Mouse (Mus musculus) forebrain, embryonic 12.5 days (tissue): ENCODE data around the gene Mrpl17. TPM values are rescaled to one million over a fixed set of nuclear protein-coding genes. Genes with fewer than 3 reads are reported as not detected.

Experiments used
- ATAC-seq: fragments of 200-750 bp; cut with Nextera tagmentation; 2 replicates; pipeline ENCODE4 v1.8.0; 2017; ENCODE audit warnings: moderate TSS enrichment; ENCODE audit not compliant: low FRiP score
- H3K27ac ChIP-seq: fragments of 300-500 bp; sonication (generic); 2 replicates; pipeline ENCODE4 v1.5.1; 2016; ENCODE audit warnings: mild to moderate bottlenecking
- H3K27me3 ChIP-seq: fragments of 300-500 bp; sonication (generic); 2 replicates; pipeline ENCODE4 v1.6.1; 2016; ENCODE audit warnings: mild to moderate bottlenecking
- H3K36me3 ChIP-seq: fragments of 300-500 bp; sonication (generic); replicated peaks from 2 replicates; pipeline ENCODE4 v1.6.1; 2016; ENCODE audit warnings: mild to moderate bottlenecking
- H3K4me1 ChIP-seq: fragments of 300-500 bp; sonication (generic); 2 replicates; pipeline ENCODE4 v1.6.1; 2016
- H3K4me2 ChIP-seq: fragments of 300-500 bp; sonication (generic); 2 replicates; pipeline ENCODE4 v1.6.1; 2016; ENCODE audit warnings: mild to moderate bottlenecking, moderate library complexity
- H3K4me3 ChIP-seq: fragments of 300-500 bp; sonication (generic); replicated peaks from 2 replicates; pipeline ENCODE4 v1.5.1; 2016; ENCODE audit warnings: mild to moderate bottlenecking
- H3K9ac ChIP-seq: fragments of 300-500 bp; sonication (generic); 2 replicates; pipeline ENCODE4 v1.6.1; 2016; ENCODE audit warnings: mild to moderate bottlenecking
- H3K9me3 ChIP-seq: fragments of 300-500 bp; sonication (generic); 2 replicates; pipeline ENCODE4 v1.6.1; 2016
- WGBS: fragments of 180-500 bp; shearing (Covaris S2); methylation state at CpG from one replicate; pipeline ENCODE4 v1.1.7; 2016; 5-methylcytosine and 5-hydroxymethylcytosine counted together
- polyA plus RNA-seq: library from polyadenylated mRNA; unstranded; fragments of >200 nt; fragmentation: Nextera tagmentation; extraction: Ambion mirVana; gene quantifications from 2 replicates; pipeline ENCODE4 v1.2.1, GENCODE M21; 2016

The Mrpl17 gene
- polyA plus RNA-seq, 1 experiment from 2014 or later = 231 TPM

DNA sequence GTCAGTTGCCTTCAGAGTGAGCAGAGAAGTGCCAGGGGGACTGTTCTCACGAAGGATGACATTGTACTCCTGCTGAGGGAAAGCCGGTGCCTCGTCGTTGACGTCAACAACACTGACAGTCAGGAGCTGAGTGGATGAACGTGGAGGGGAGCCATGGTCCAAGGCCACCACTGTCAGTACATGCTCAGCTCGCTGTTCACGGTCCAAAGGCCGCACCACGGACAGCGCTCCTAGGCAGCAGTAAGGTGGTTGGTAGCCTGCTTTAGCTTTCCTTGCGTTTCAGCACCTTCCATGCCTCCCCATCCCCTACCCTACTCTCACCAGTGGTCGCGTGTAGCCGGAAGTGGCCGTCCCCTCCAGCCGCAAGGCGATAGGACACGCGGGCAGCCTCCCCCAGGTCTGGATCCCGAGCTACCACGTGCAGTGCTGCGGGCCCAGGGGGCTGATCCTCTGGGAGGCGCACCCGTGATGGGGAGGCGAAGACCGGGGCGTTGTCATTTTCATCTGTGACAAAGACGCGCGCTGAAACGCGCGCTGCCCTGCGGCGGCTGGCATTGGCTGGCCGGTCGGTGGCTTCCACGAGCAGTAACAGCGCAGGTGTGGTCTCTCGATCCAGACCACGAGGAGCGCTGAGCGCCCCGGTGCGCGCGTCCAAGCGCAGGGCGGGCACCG lies 49.0 kb downstream of the Mrpl17 start:
- 0 out of 2 replicates have a peak, but pooled peaks have one; percentile 17 for ATAC-seq
- H3K4me1 ChIP-seq = 0 out of 2 replicates have a peak, but pooled peaks cover 2% of the 10 kb centered on the region
- H3K9me3 ChIP-seq = no peaks in the 10 kb centered on the region
- H3K36me3 ChIP-seq = peaks cover 88% of the 10 kb centered on the region
- H3K4me3 ChIP-seq = no peak overlapping the region
- no peak overlapping the region for H3K9ac ChIP-seq
- peaks cover 39% of the 10 kb centered on the region for H3K27me3 ChIP-seq
- H3K27ac ChIP-seq = no peak overlapping the region
- 17% methylated on average over 51 of the region's 51 CpGs for WGBS
- H3K4me2 ChIP-seq = peak overlapping the region; percentile 8; the same call in 1 of the 2 replicates

DNA sequence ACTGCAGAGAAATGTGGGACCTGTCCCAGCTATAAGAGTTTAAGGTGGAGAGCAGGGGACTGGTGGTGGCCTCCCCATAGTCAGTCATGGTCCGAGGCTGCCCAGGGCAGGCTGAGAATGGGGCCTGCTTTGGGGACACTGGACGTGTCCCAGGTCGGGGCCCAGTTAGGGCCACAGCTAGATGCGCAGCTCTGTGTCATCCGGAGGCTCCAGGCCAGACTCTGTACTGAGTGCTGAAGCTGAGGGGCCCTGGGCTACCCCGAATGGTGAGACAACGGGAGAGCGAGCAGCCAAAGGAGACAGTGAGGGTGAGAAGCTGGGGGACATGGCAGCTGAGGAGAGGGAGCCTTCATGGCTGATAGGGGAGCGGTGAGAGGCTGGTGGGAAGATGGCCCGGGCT lies 57.6 kb downstream of the Mrpl17 start:
- no peak for ATAC-seq
- H3K4me2 ChIP-seq = no peak overlapping the region
- H3K9ac ChIP-seq = no peak overlapping the region
- no peaks in the 10 kb centered on the region for H3K9me3 ChIP-seq
- WGBS = 91% methylated on average over 10 of the region's 10 CpGs
- peaks cover 17% of the 10 kb centered on the region for H3K4me1 ChIP-seq
- peaks cover 67% of the 10 kb centered on the region for H3K36me3 ChIP-seq
- H3K27ac ChIP-seq = no peak overlapping the region
- H3K27me3 ChIP-seq = no peaks in the 10 kb centered on the region
- H3K4me3 ChIP-seq = no peak overlapping the region

Other genes with a start within 250 kb of the Mrpl17 start
- 149 and 160 TPM in 2 replicates for gene Apbb1, start 229.4 kb downstream of the Mrpl17 start, polyA plus RNA-seq
- 0.17 and 0.29 TPM in 2 replicates for gene Hpx, start 211.0 kb downstream of the Mrpl17 start, polyA plus RNA-seq
- gene Trim3, start 177.5 kb downstream of the Mrpl17 start, polyA plus RNA-seq = 50.6 and 51.2 TPM in 2 replicates
- 126 and 142 TPM in 2 replicates for gene Timm10b, start 171.0 kb downstream of the Mrpl17 start, polyA plus RNA-seq
- 72.2 and 73.8 TPM in 2 replicates for gene Arfip2, start 170.7 kb downstream of the Mrpl17 start, polyA plus RNA-seq
- 2.5 and 15.7 TPM in 2 replicates for gene Gm45799, start 170.5 kb downstream of the Mrpl17 start, polyA plus RNA-seq
- 0.85 and 0.96 TPM in 2 replicates for gene Dnhd1, start 160.3 kb downstream of the Mrpl17 start, polyA plus RNA-seq
- 184 and 187 TPM in 2 replicates for gene Ilk, start 74.5 kb downstream of the Mrpl17 start, polyA plus RNA-seq
- 39.5 and 41.5 TPM in 2 replicates for gene Rrp8, start 73.7 kb downstream of the Mrpl17 start, polyA plus RNA-seq
- gene Taf10, start 66.7 kb downstream of the Mrpl17 start, polyA plus RNA-seq = 145 and 170 TPM in 2 replicates
- 45.8 and 48.3 TPM in 2 replicates for gene Tpp1, start 58.9 kb downstream of the Mrpl17 start, polyA plus RNA-seq
- 22.9 and 25.0 TPM in 2 replicates for gene Dchs1, start 23.4 kb downstream of the Mrpl17 start, polyA plus RNA-seq
- 0.06 TPM in 1 of 2 replicates, not detected in the other for gene Gm4070, start 142.9 kb upstream of the Mrpl17 start, polyA plus RNA-seq